Mouse (Mus musculus): ENCODE results near the gene Sdhaf1. TPM values are rescaled to one million over a fixed set of nuclear protein-coding genes. Genes with fewer than 3 reads are reported as not detected.

Sdhaf1 gene
- total and polyA plus RNA-seq, 2 experiments from 2014 or later, result 11.5 to 16.5 TPM

- H3K4me3 ChIP-seq (ENCODE audit: low read depth, low read length), result no peak overlapping the region
- no peak overlapping the region for H3K27ac ChIP-seq (ENCODE audit: low read depth, low read length)
- no peaks in the 10 kb centered on the region for H3K27me3 ChIP-seq (ENCODE audit: insufficient read depth, low read length)
- DNase-seq (ENCODE audit: low spot score) (no peak), ATAC-seq (ENCODE audit: low FRiP score) (no peak)
- H3K4me2 ChIP-seq (ENCODE audit: low read depth, low read length, poor library complexity, severe bottlenecking), result no peak overlapping the region
- H3K4me1 ChIP-seq (ENCODE audit: insufficient read depth, low read length), result peaks cover 10% of the 10 kb centered on the region; the same call in 1 of the 2 replicates
- no peak for TF ChIP-seq CTCF (IDR thresholded peaks at IDR 0.05)
- H3K9ac ChIP-seq (replicated peaks; ENCODE audit: low read length, poor library complexity, severe bottlenecking), result no peak overlapping the region
- no peaks in the 10 kb centered on the region for H3K9me3 ChIP-seq (ENCODE audit: low read length)
- H3K36me3 ChIP-seq (ENCODE audit: insufficient read depth, low read length), result no peaks in the 10 kb centered on the region
- WGBS, result 74% methylated on average over 7 of the region's 7 CpGs
These were observed 34.5 kb downstream of the Sdhaf1 start for GRCm38 (mm10) chr7:30289071-30289713.

GRCm38 (mm10) chr7:30288046-30288445 is 35.6 kb downstream of the Sdhaf1 start:
- no peaks in the 10 kb centered on the region for H3K27me3 ChIP-seq (ENCODE audit: insufficient read depth, low read length)
- H3K36me3 ChIP-seq (ENCODE audit: insufficient read depth, low read length), result no peaks in the 10 kb centered on the region
- H3K4me3 ChIP-seq (ENCODE audit: low read depth, low read length), result no peak overlapping the region
- H3K27ac ChIP-seq (ENCODE audit: low read depth, low read length), result no peak overlapping the region
- H3K9ac ChIP-seq (replicated peaks; ENCODE audit: low read length, poor library complexity, severe bottlenecking), result no peak overlapping the region
- no peak for ATAC-seq (ENCODE audit: low FRiP score)
- WGBS, result 70% methylated on average over 6 of the region's 6 CpGs
- H3K9me3 ChIP-seq (ENCODE audit: low read length), result no peaks in the 10 kb centered on the region
- no peak for DNase-seq (ENCODE audit: low spot score)
- H3K4me2 ChIP-seq (ENCODE audit: low read depth, low read length, poor library complexity, severe bottlenecking), result no peak overlapping the region
- peaks cover 4% of the 10 kb centered on the region; the same call in 1 of the 2 replicates for H3K4me1 ChIP-seq (ENCODE audit: insufficient read depth, low read length)
- TF ChIP-seq CTCF (IDR thresholded peaks at IDR 0.05), result no peak

- Histone ChIP-seq H3K4me2 (ENCODE audit: low read depth, low read length, poor library complexity, severe bottlenecking) (no peak overlapping the region), H3K36me3 (ENCODE audit: insufficient read depth, low read length) (no peaks in the 10 kb centered on the region), H3K27me3 (ENCODE audit: insufficient read depth, low read length) (no peaks in the 10 kb centered on the region), H3K4me3 (ENCODE audit: low read depth, low read length) (no peak overlapping the region), H3K4me1 (ENCODE audit: insufficient read depth, low read length) (no peaks in the 10 kb centered on the region), H3K27ac (ENCODE audit: low read depth, low read length) (no peak overlapping the region), H3K9me3 (ENCODE audit: low read length) (no peaks in the 10 kb centered on the region), H3K9ac (replicated peaks; ENCODE audit: low read length, poor library complexity, severe bottlenecking) (no peak overlapping the region)
- ATAC-seq (ENCODE audit: low FRiP score) (no peak), DNase-seq (ENCODE audit: low spot score) (peak; percentile 54)
- 51% methylated on average over 8 of the region's 8 CpGs for WGBS
- no peak for TF ChIP-seq CTCF (IDR thresholded peaks at IDR 0.05)
These were observed 36.8 kb downstream of the Sdhaf1 start for GRCm38 (mm10) chr7:30286701-30287410.

GRCm38 (mm10) chr7:30282740-30283139 is 41.0 kb downstream of the Sdhaf1 start:
- Histone ChIP-seq H3K36me3 (ENCODE audit: insufficient read depth, low read length) (no peaks in the 10 kb centered on the region), H3K4me2 (ENCODE audit: low read depth, low read length, poor library complexity, severe bottlenecking) (no peak overlapping the region), H3K4me3 (ENCODE audit: low read depth, low read length) (no peak overlapping the region), H3K9me3 (ENCODE audit: low read length) (no peaks in the 10 kb centered on the region), H3K27ac (ENCODE audit: low read depth, low read length) (no peak overlapping the region), H3K27me3 (ENCODE audit: insufficient read depth, low read length) (no peaks in the 10 kb centered on the region), H3K9ac (replicated peaks; ENCODE audit: low read length, poor library complexity, severe bottlenecking) (no peak overlapping the region), H3K4me1 (ENCODE audit: insufficient read depth, low read length) (0 out of 2 replicates have a peak, but pooled peaks cover 2% of the 10 kb centered on the region)
- DNase-seq (ENCODE audit: low spot score) (no peak), ATAC-seq (ENCODE audit: low FRiP score) (no peak)
- TF ChIP-seq CTCF (IDR thresholded peaks at IDR 0.05), result no peak
- WGBS, result 81% methylated on average over 7 of the region's 7 CpGs

GRCm38 (mm10) chr7:30281522-30281921 is 42.2 kb downstream of the Sdhaf1 start:
- ATAC-seq (ENCODE audit: low FRiP score) (no peak), DNase-seq (ENCODE audit: low spot score) (no peak)
- Histone ChIP-seq H3K9ac (replicated peaks; ENCODE audit: low read length, poor library complexity, severe bottlenecking) (no peak overlapping the region), H3K27me3 (ENCODE audit: insufficient read depth, low read length) (no peaks in the 10 kb centered on the region), H3K4me3 (ENCODE audit: low read depth, low read length) (peak overlapping the region; percentile 65; the same call in 1 of the 2 replicates), H3K4me2 (ENCODE audit: low read depth, low read length, poor library complexity, severe bottlenecking) (peak overlapping the region; percentile 91; the same call in 1 of the 2 replicates), H3K36me3 (ENCODE audit: insufficient read depth, low read length) (no peaks in the 10 kb centered on the region), H3K4me1 (ENCODE audit: insufficient read depth, low read length) (0 out of 2 replicates have a peak, but pooled peaks cover 2% of the 10 kb centered on the region), H3K27ac (ENCODE audit: low read depth, low read length) (peak overlapping the region; percentile 98), H3K9me3 (ENCODE audit: low read length) (no peaks in the 10 kb centered on the region)
- 78% methylated on average over 4 of the region's 4 CpGs for WGBS
- no peak for TF ChIP-seq CTCF (IDR thresholded peaks at IDR 0.05)

GRCm38 (mm10) chr7:30280670-30281138 is 43.0 kb downstream of the Sdhaf1 start:
- peak; percentile 89 for ATAC-seq (ENCODE audit: low FRiP score)
- Histone ChIP-seq H3K4me3 (ENCODE audit: low read depth, low read length) (peak overlapping the region; percentile 65), H3K27me3 (ENCODE audit: insufficient read depth, low read length) (no peaks in the 10 kb centered on the region), H3K36me3 (ENCODE audit: insufficient read depth, low read length) (no peaks in the 10 kb centered on the region), H3K4me2 (ENCODE audit: low read depth, low read length, poor library complexity, severe bottlenecking) (peak overlapping the region; percentile 91), H3K9me3 (ENCODE audit: low read length) (no peaks in the 10 kb centered on the region), H3K27ac (ENCODE audit: low read depth, low read length) (peak overlapping the region; percentile 98), H3K9ac (replicated peaks; ENCODE audit: low read length, poor library complexity, severe bottlenecking) (peak overlapping the region; percentile 61), H3K4me1 (ENCODE audit: insufficient read depth, low read length) (0 out of 2 replicates have a peak, but pooled peaks cover 2% of the 10 kb centered on the region)
- under 1% methylated on average over 20 of the region's 20 CpGs for WGBS
- TF ChIP-seq CTCF (IDR thresholded peaks at IDR 0.05), result no peak
- DNase-seq (ENCODE audit: low spot score), result peak; percentile 96

Data from midbrain, postnatal 0 days (tissue).